ENCODE assay signal across 17 mouse cellular contexts in genomic region chr4:65613135-65613534, GRCm38 (mm10).
"Had no signal": no experiment of that assay in that cellular context is flagged by ENCODE, and none has a peak within 500 bp of the region (broad histone marks: within the 10 kb centered on the region; RNA-seq: fewer than 3 reads in every experiment).

No protein-coding gene starts in this region.

- H3K27me3 ChIP-seq: liver, embryonic 15.5 days; neural tube, embryonic 12.5 days had no signal

- H3K9me3 ChIP-seq: limb, embryonic 10.5 days; liver, embryonic 15.5 days; neural tube, embryonic 12.5 days had no signal

- H3K27ac ChIP-seq: kidney, postnatal 0 days; limb, embryonic 10.5 days; liver, embryonic 15.5 days; midbrain, embryonic 10.5 days; neural tube, embryonic 12.5 days; stomach, postnatal 0 days had no signal

- H3K4me3 ChIP-seq: limb, embryonic 10.5 days; liver, embryonic 15.5 days; midbrain, embryonic 10.5 days; myocyte; neural tube, embryonic 12.5 days had no signal

- DNase-seq: kidney, postnatal 36 days; layer of hippocampus, adult 9-11 months; layer of hippocampus, postnatal 36 days; lung, embryonic 14.5 days; lung, postnatal 10 days; lung, postnatal 4 days; midbrain, embryonic 14.5 days; thymus, adult 2 months; thymus, postnatal 25 days had no signal

- H3K9ac ChIP-seq: liver, embryonic 15.5 days; lung, embryonic 14.5 days; neural tube, embryonic 12.5 days had no signal

- H3K4me1 ChIP-seq: liver, embryonic 15.5 days; midbrain, embryonic 10.5 days had no signal

- H3K4me2 ChIP-seq: liver, embryonic 11.5 days; liver, embryonic 15.5 days; lung, embryonic 14.5 days; neural tube, embryonic 12.5 days had no signal
